Mouse (Mus musculus) megakaryocyte, embryonic 14.5 days (primary cell): ENCODE results near the gene Pdgfd.

Experiments used
- FLI1 ChIP-seq: IDR thresholded peaks from 2 replicates; pipeline ENCODE4 v1.6.1; 2012; ENCODE audit warnings: low read length, inconsistent platforms, mixed read lengths
- GATA1 ChIP-seq: IDR thresholded peaks from 3 replicates; pipeline ENCODE4 v1.6.1; 2012; ENCODE audit warnings: mixed read lengths, low read length, inconsistent platforms, borderline replicate concordance

DNA sequence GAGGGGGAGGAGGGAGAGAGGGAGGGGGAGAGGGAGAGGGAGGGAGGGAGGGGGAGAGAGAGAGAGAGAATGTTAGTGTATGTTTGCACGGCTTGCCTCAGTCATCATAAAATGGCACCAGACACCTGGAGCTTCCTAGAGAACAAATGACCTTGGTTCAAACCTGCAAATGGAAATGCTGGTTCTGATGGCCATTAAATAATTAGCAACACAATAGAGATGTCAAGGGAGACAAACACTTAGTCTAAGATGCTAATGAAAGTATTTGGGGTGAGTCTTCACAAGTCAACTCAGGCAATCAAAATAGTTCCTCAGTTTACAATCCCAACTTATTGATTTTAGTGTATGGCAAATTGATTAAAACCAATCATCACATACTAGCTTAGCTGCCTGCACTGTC lies 198.2 kb downstream of the Pdgfd start:
- TF ChIP-seq GATA1 (no peak), FLI1 (no peak)
